Mouse (Mus musculus) liver, adult 2 months (tissue): ENCODE results near the gene Ehmt2.

Source experiments
- CTCF ChIP-seq: fragments of 200-500 bp; IDR thresholded peaks from 2 replicates; pipeline ENCODE4 v1.5.1; 2011; ENCODE audit warnings: low read depth, low read length, control low read depth
- POLR2A ChIP-seq: fragments of 200-500 bp; IDR thresholded peaks from 2 replicates; pipeline ENCODE4 v1.6.1; 2011; ENCODE audit warnings: low read length, control low read depth; ENCODE audit not compliant: insufficient read depth; ENCODE audit errors: extremely low read depth

- TF ChIP-seq CTCF, result no peak
- no peak for TF ChIP-seq POLR2A
These were observed 4.6 kb downstream of the Ehmt2 start for GRCm38 (mm10) chr17:34902895-34903294.
